Mouse (Mus musculus) brain, embryonic 14.5 days (tissue): ENCODE data around the gene Ccl3.

ENCODE experiments used
- CTCF ChIP-seq: fragments of 200-500 bp; IDR thresholded peaks from 2 replicates; pipeline ENCODE4 v1.5.1; 2012; ENCODE audit warnings: inconsistent platforms, mild to moderate bottlenecking, moderate library complexity, borderline replicate concordance; ENCODE audit not compliant: insufficient read depth, insufficient read length; ENCODE audit errors: extremely low read depth
- POLR2A ChIP-seq: fragments of 200-500 bp; IDR thresholded peaks from 2 replicates; pipeline ENCODE4 v1.6.1; 2012; ENCODE audit warnings: mild to moderate bottlenecking, inconsistent platforms, borderline replicate concordance; ENCODE audit not compliant: poor library complexity, insufficient read depth, insufficient read length, severe bottlenecking; ENCODE audit errors: extremely low read depth

DNA sequence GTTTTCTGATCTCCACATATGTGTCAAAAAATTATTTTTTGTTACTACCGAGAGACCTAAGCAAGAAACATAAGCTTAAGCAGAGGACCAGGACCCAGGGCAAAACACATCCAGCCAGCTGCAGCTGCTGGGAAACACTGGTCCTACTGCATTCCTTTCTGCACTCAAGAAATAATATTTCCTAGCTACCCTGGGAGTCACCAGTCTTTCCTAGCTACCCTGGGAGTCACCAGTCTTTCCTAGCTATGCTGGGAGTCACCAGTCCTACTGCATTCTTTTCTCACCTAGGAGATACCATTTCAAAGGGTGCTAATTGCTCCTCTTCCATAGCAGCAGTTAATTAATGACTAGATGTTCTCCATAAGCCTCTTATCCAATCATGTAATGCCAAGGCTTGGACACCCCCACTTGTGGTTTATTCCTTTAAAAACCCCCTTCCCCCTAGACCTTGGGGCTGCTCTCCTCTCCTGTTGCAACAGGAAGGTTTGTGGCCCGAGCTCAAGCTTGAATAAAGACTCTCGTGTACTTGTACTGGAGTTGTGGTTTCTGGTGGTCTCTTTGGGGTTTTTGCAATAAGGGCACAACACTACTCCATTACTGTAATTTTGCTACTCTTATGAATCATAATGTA, 50.8 kb downstream of the Ccl3 start:
- TF ChIP-seq CTCF (no peak), POLR2A (no peak)
